Mouse (Mus musculus): ENCODE data around the gene Phlpp1.

DNA sequence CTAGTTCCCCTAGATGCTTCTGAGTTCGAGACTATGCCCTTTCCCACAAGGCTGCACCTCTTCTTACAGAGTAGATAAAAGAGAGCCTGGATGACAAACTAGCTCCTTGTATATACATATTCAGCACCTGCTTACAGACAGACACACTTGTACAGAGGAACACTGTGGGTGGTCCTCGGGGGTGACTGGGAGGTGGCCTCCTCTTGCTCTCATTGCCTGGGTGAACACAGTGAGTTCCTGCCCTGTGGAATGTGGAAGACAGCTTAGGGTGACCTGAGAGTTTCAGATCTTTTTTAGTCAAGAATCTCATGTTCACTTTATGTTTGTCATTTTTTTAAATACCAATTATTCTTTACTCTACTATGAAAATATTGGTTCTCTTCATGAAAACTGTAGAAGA is 200.9 kb downstream of the Phlpp1 start:
- TF ChIP-seq CTCF (IDR thresholded peaks at IDR 0.05; ENCODE audit: borderline replicate concordance, extremely low read depth, insufficient read depth, insufficient read length) (no peak), POLR2A (IDR thresholded peaks at IDR 0.05; ENCODE audit: borderline replicate concordance, extremely low read depth, insufficient read depth, insufficient read length, poor library complexity, severe bottlenecking) (no peak)

Data from brain, embryonic 14.5 days (tissue).